Mouse (Mus musculus): ENCODE data around the gene Cdh5. TPM values are rescaled to one million over a fixed set of nuclear protein-coding genes. Genes with fewer than 3 reads are reported as not detected.
"Not testable (repeated sequence)": the region's sequence is repeated elsewhere in the genome, so short reads cannot be mapped to it uniquely, and the experiment has no call there.

Cdh5 gene
- 22.5 and 22.6 TPM in 2 replicates for polyA plus RNA-seq (2016; fragmentation: Nextera tagmentation; extraction: Ambion mirVana)

DNA sequence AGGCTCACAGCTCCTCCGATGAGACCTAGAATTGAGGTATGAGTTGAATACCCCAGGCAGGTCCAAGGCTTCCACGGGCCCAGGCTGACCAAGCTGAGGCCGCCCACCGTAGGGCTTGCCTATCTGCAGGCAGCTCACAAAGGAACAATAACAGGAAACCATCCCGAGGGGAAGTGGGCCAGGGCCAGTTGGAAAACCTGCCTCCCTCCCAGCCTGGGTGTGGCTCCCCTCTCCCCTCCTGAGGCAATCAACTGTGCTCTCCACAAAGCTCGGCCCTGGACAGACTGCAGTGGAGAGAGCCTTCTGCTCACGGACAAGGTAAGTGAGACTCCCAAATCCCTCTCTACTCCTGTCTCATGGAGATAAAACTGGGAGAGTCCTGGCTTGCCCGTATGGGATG is at the start of gene Cdh5:
Gene Cdh5 (plus strand): TSS at position 211 of the 400 bp plus-strand sequence.
- H3K9me3 ChIP-seq, result no peaks in the 10 kb centered on the region
- peak within 1 kb of the TSS; percentile 14; the same call in 1 of the 2 replicates for H3K4me3 ChIP-seq
- ATAC-seq (ENCODE audit: insufficient number of reproducible peaks, insufficient read depth, low FRiP score, low TSS enrichment), result 0 out of 2 replicates have a peak, but pooled peaks have one; percentile 47
- H3K4me2 ChIP-seq (replicated peaks), result no peak within 1 kb of the TSS
- no peaks in the 10 kb centered on the region for H3K27me3 ChIP-seq
- no peaks in the 10 kb centered on the region for H3K36me3 ChIP-seq
- 52% methylated on average over 8 of the region's 8 CpGs for whole genome bisulfite sequencing
- no peak within 1 kb of the TSS for H3K9ac ChIP-seq
- no peak within 1 kb of the TSS for H3K27ac ChIP-seq
- no peaks in the 10 kb centered on the region for H3K4me1 ChIP-seq

DNA sequence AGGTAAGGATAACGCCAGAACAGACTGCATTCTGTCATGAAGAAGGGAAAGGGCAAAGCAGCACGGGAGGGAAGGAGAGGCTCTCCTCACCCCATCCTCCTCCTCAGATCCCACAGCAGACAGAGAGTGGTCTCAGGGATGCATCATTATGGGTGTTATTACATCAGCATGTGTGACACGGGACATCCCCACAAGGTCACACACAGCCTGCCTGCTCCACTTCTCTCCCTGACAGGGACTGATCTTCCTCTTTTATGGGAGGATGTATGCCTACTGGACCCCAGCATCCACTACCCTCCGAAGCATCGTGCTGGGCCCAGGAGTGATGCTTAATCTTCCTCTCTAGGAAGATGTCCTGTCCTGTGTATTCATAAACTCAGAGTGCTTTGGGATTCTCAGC is 41.5 kb upstream of the Cdh5 start:
- H3K4me2 ChIP-seq (replicated peaks), result no peak overlapping the region
- no peaks in the 10 kb centered on the region for H3K36me3 ChIP-seq
- H3K27me3 ChIP-seq, result no peaks in the 10 kb centered on the region
- H3K4me1 ChIP-seq, result peaks cover 8% of the 10 kb centered on the region; the same call in 1 of the 2 replicates
- H3K4me3 ChIP-seq, result no peak overlapping the region
- H3K9ac ChIP-seq, result no peak overlapping the region
- ATAC-seq (ENCODE audit: insufficient number of reproducible peaks, insufficient read depth, low FRiP score, low TSS enrichment), result no peak
- WGBS, result 72% methylated on average over 5 of the region's 5 CpGs
- H3K27ac ChIP-seq, result no peak overlapping the region
- H3K9me3 ChIP-seq, result no peaks in the 10 kb centered on the region

DNA sequence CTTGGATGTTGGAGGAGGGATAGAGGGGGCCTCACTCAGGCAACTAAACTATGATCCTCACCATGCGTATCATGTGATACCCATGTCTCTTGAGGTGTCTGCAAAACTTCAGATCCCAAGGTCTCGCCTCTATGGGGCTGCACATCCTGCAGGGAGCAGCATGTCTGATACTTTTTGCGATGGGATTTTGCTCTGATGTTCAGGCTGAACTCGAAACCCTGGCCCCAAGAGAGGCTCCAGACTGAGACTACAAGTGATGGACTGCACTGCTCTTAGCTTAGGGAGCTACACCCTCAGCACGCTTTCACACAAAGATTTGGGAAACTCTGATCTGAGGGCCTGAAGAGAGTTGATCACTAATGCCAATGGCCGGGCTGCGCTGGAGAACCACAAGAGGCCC is 41.0 kb upstream of the Cdh5 start:
- H3K27me3 ChIP-seq, result no peaks in the 10 kb centered on the region
- no peaks in the 10 kb centered on the region for H3K36me3 ChIP-seq
- H3K4me3 ChIP-seq, result no peak overlapping the region
- no peak overlapping the region for H3K4me2 ChIP-seq (replicated peaks)
- H3K9ac ChIP-seq, result no peak overlapping the region
- no peaks in the 10 kb centered on the region for H3K9me3 ChIP-seq
- WGBS, result 80% methylated on average over 7 of the region's 7 CpGs
- H3K27ac ChIP-seq, result no peak overlapping the region
- H3K4me1 ChIP-seq, result peaks cover 8% of the 10 kb centered on the region; the same call in 1 of the 2 replicates
- ATAC-seq (ENCODE audit: insufficient number of reproducible peaks, insufficient read depth, low FRiP score, low TSS enrichment), result no peak

DNA sequence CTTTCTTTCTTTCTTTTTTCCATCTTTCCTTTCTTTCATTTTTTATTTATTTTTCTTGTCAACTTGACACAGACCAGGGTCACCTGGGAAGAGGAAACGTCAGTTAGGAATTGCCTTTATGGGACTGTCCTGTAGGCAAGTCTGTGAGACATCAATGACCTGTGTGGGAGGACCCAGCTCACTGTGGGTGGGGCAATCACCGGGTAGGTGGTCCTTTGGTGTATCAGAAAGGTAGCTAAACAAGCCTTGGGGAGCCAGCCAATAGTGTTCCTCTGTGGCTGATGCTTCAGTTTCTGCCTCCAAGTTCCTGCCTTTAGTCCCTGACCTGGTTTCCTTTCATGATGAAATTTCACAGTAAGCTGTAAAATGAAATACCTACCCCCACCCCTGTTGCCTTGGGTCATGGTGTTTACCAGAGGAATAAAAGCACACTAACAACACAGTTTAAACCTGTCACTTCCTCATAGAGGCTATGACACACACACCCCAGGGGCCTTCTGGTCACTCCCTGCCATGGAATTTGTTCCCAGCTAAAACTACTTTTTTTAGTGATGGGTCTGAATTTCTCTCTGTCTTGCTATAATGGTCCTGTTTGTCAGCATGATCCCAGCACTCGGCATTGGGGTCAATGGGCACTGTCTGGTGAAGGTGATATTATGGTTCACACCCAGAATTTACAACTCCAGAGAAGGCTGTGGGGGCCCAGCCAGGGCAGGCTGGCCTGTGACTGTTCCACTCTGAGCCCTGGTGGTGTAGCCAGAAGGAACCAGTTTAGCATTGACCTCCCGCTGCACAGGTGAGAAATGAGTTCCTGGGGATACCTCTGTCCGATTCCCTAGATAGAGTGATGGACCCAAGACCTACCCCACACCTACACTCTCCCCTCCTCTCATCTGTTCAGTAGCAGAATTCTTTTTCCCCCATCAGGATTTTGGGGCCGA is 40.1 kb upstream of the Cdh5 start:
- H3K4me1 ChIP-seq, result peaks cover 8% of the 10 kb centered on the region; the same call in 1 of the 2 replicates
- WGBS, result 77% methylated on average over 6 of the region's 6 CpGs
- H3K9ac ChIP-seq, result no peak overlapping the region
- H3K27ac ChIP-seq, result no peak overlapping the region
- no peak overlapping the region for H3K4me2 ChIP-seq (replicated peaks)
- H3K36me3 ChIP-seq, result no peaks in the 10 kb centered on the region
- no peaks in the 10 kb centered on the region for H3K27me3 ChIP-seq
- peak; percentile 24; the same call in 1 of the 2 replicates for ATAC-seq (ENCODE audit: insufficient number of reproducible peaks, insufficient read depth, low FRiP score, low TSS enrichment)
- H3K9me3 ChIP-seq, result no peaks in the 10 kb centered on the region
- no peak overlapping the region for H3K4me3 ChIP-seq

DNA sequence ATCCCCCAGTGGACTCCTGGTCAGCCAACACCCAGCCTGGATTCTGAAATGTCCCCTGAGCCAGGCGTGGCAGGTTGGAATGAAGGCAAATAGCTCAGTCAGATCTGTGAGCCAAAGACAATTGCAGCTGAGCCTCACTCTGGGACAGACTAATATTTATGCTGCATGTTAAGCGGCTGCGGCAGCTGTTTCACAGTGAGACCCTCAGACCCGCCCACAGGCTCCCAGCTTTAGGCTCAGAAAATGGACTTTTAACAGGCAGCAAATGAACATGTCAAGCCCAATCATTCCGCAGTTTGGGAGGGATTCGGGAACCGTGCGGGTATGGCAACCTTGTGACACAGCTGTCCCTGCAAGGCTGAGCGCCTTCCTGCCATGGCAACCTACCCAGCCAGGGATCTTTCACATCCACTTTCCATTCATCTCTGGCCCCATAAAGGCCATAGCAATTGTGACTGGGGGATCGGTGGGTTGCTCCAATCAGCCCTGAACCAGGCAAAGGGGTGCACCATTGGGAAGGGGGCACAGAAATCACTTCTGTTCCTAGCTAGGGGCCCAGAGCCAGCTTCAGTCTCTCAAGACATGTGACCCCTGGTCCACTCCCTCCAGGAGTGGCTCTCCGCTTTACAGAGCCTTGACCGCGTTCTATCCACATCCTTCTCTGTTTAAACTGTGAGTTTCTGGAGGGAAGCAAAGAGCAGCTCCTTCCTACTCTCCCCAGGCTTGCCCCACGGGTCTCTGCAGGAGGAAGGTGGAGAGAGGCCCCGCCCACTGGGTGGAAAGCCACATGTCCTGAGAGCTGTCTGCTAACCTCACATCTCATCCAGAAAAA is 39.2 kb upstream of the Cdh5 start:
- Histone ChIP-seq H3K4me1 (peaks cover 8% of the 10 kb centered on the region; the same call in 1 of the 2 replicates), H3K9ac (no peak overlapping the region), H3K4me2 (replicated peaks) (no peak overlapping the region), H3K9me3 (no peaks in the 10 kb centered on the region), H3K27ac (0 out of 2 replicates have a peak overlapping the region, but pooled peaks have one; percentile 36), H3K27me3 (no peaks in the 10 kb centered on the region), H3K4me3 (no peak overlapping the region), H3K36me3 (no peaks in the 10 kb centered on the region)
- WGBS, result 65% methylated on average over 15 of the region's 15 CpGs
- peak; percentile 62 for ATAC-seq (ENCODE audit: insufficient number of reproducible peaks, insufficient read depth, low FRiP score, low TSS enrichment)

DNA sequence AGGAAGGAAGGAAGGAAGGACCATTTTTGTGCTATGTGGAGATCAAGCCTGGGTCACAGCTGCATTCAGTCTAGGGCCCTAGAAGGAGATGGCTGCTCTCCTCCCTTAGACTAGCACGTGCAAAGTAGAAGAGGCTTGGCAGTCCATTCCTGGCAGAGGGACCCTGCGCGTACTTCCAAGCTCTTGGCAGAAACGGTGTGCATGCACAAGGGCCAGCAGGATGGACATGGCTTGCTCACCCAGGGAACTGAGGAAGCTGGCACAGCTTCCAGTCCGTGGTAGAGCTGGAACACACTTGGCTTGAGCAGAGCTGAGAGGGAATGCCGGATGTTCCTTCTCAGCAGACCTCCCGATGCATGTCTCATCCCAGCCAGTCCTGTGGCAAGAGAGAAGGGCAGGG is 36.2 kb upstream of the Cdh5 start:
- Histone ChIP-seq H3K4me3 (no peak overlapping the region), H3K9ac (no peak overlapping the region), H3K4me1 (peaks cover 9% of the 10 kb centered on the region), H3K9me3 (no peaks in the 10 kb centered on the region), H3K4me2 (replicated peaks) (no peak overlapping the region), H3K27ac (no peak overlapping the region), H3K36me3 (no peaks in the 10 kb centered on the region), H3K27me3 (no peaks in the 10 kb centered on the region)
- no peak for ATAC-seq (ENCODE audit: insufficient number of reproducible peaks, insufficient read depth, low FRiP score, low TSS enrichment)
- 88% methylated on average over 7 of the region's 7 CpGs for WGBS

DNA sequence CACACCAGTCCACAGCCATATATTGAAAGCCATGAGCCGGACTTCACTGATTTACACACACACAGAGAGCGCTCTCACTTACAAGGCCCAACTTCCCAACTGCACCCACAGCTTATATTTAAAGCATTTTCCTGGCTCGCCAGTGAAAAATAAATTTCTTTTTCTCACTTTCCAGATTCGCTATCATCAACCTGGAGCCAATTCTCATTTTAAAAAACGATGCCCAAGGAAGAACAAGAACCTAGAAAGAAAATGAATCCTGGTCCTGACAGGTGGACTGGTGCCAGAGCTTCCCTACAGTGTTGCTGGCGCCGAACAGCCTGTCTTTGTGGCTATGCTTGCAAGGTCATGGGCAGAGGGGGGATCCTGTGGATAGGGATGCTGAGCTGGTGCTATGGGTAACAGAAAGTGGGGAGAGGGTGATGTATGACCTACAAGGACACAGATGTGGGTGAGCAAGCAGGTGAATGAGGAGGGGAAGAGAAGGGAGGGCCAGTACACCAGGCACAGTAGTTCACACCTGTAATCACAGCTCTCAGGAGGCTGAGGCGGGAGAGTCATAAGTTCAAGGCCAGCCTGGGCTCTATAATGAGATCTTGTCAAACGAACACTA is 35.4 kb upstream of the Cdh5 start:
- ATAC-seq (ENCODE audit: insufficient number of reproducible peaks, insufficient read depth, low FRiP score, low TSS enrichment), result no peak
- Histone ChIP-seq H3K27me3 (no peaks in the 10 kb centered on the region), H3K27ac (no peak overlapping the region), H3K9me3 (no peaks in the 10 kb centered on the region), H3K4me3 (no peak overlapping the region), H3K9ac (no peak overlapping the region), H3K4me1 (peaks cover 16% of the 10 kb centered on the region), H3K4me2 (replicated peaks) (no peak overlapping the region), H3K36me3 (no peaks in the 10 kb centered on the region)
- WGBS, result 88% methylated on average over 9 of the region's 9 CpGs

DNA sequence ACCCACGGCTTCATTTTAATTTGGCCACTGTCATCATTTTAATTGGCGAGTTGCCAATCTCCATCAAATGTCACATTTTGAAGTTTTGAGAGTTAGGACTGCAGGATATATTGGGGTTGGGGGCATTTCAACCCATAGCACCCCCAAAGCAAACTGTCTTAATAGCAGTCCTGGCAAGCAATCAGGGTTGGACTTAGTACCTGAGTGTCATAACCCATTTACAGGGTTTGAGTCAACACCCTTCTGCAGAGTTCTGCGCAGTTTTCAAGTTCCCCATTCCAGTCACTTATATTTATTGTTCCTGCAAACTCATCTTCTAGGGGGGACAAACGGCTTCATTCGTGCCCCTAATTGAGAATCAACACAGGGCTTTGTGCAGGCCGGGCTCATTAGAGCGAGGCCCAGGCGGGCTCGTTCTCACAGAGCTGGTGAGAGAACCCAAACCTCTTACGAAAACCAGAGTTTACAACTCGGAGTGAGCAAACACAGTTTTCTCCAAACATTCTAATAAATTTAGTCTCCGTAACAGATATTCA is 34.0 kb upstream of the Cdh5 start:
- H3K9me3 ChIP-seq, result no peaks in the 10 kb centered on the region
- no peak overlapping the region for H3K4me3 ChIP-seq
- no peaks in the 10 kb centered on the region for H3K27me3 ChIP-seq
- H3K9ac ChIP-seq, result no peak overlapping the region
- no peak for ATAC-seq (ENCODE audit: insufficient number of reproducible peaks, insufficient read depth, low FRiP score, low TSS enrichment)
- no peak overlapping the region for H3K27ac ChIP-seq
- H3K4me1 ChIP-seq, result peaks cover 8% of the 10 kb centered on the region
- no peak overlapping the region for H3K4me2 ChIP-seq (replicated peaks)
- H3K36me3 ChIP-seq, result no peaks in the 10 kb centered on the region
- WGBS, result 87% methylated on average over 12 of the region's 12 CpGs

DNA sequence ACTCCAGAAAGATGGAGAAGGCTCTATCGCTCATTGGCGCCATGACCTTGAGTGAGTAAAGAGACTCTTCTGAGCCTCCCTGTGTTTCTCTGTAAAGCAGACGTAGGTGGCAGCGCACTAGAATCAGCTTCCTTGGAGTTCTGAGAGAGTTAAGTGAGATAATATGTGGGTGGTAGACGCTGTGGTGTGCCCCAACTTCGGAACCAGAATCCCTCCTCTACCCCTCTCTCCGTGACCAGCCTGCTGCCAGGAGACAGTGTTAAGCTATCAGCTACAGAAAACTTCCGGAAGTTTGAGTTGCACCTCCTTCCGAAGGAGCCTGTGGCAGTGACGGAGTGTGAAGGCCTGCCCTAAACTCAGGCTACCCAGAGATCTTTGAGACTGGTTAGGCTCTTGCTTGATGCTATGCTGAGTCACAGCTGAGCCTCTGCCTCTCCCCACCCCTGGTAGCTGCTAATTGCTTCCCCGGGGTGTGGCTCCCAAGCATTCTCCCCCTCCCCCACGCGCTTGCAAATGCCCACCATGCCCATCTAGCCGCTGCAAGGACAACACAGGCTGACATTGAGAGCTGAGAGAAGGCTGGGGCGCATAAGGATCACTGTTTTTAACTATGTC is 32.9 kb upstream of the Cdh5 start:
- Histone ChIP-seq H3K4me1 (peaks cover 8% of the 10 kb centered on the region), H3K4me3 (no peak overlapping the region), H3K9me3 (no peaks in the 10 kb centered on the region), H3K4me2 (replicated peaks) (no peak overlapping the region), H3K36me3 (no peaks in the 10 kb centered on the region), H3K27me3 (no peaks in the 10 kb centered on the region), H3K9ac (no peak overlapping the region), H3K27ac (no peak overlapping the region)
- ATAC-seq (ENCODE audit: insufficient number of reproducible peaks, insufficient read depth, low FRiP score, low TSS enrichment), result no peak
- 80% methylated on average over 15 of the region's 15 CpGs for WGBS

DNA sequence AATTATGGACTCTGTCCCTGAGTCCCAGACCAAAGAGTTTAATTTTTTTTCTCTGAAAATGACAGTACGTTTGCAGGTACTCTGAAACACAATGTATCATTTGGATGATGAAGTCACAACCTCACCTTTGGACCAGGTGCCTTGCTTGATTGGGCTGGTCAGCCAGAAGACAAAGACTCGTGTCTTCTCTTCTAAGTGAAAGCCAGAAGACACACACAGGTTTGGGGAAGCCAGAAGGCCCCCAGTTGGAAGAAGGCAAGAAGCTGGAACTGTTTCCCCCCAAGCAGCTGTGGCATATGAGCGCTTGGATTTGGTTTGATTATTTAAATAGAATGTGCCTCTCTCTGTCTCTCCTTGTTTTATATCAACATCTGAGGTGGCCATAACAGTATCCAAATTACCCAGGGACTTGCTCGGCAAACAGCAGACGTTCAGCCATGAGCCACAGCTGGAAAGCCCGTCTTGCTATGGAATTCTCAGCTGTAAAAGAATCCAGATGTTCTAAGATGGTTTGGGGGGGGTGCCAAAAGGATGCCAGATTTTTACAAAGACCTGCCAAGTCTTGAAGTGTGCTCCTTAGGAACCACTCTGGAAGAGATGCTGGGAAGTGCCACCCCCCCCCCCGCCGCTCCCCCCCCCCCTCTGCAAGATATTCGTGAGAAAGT is 31.1 kb upstream of the Cdh5 start:
- not testable (repeated sequence) for ATAC-seq (ENCODE audit: insufficient number of reproducible peaks, insufficient read depth, low FRiP score, low TSS enrichment); H3K27ac ChIP-seq; H3K4me3 ChIP-seq; H3K9me3 ChIP-seq; H3K36me3 ChIP-seq; H3K4me2 ChIP-seq (replicated peaks); H3K9ac ChIP-seq; H3K27me3 ChIP-seq
- WGBS, result 38% methylated on average over 8 of the region's 9 CpGs
- peaks cover 16% of the 10 kb centered on the region for H3K4me1 ChIP-seq
